Mouse (Mus musculus) kidney, adult 2 months (tissue): ENCODE data around the gene Jakmip3. TPM values are rescaled to one million over a fixed set of nuclear protein-coding genes. Genes with fewer than 3 reads are reported as not detected.
A peak's percentile ranks its signal among the peaks of the same experiment; 100 is the strongest.

Experiments used
- DNase-seq: peaks from one replicate; pipeline ENCODE4 v3.0.0; 2021
- H3K27ac ChIP-seq: fragments of 200-500 bp; 2 replicates; pipeline ENCODE4 v1.5.1; 2012; ENCODE audit warnings: low read depth, low read length, control low read depth, inconsistent platforms; ENCODE audit not compliant: insufficient read depth
- H3K27me3 ChIP-seq: fragments of 200-500 bp; replicated peaks from 2 replicates; pipeline ENCODE4 v1.6.1; 2012; ENCODE audit warnings: mild to moderate bottlenecking, moderate library complexity, low read length, inconsistent platforms; ENCODE audit not compliant: control insufficient read depth, insufficient read depth
- H3K36me3 ChIP-seq: fragments of 200-500 bp; 2 replicates; pipeline ENCODE4 v1.6.1; 2012; ENCODE audit warnings: mild to moderate bottlenecking, moderate library complexity, low read length, inconsistent platforms; ENCODE audit not compliant: control insufficient read depth, insufficient read depth
- H3K4me1 ChIP-seq: fragments of 200-500 bp; 2 replicates; pipeline ENCODE4 v1.6.1; 2011; ENCODE audit warnings: low read length; ENCODE audit not compliant: control insufficient read depth, insufficient read depth
- H3K4me3 ChIP-seq: fragments of 200-500 bp; 2 replicates; pipeline ENCODE4 v1.5.1; 2011; ENCODE audit warnings: mild to moderate bottlenecking, low read depth, low read length, control low read depth; ENCODE audit not compliant: insufficient read depth
- CTCF ChIP-seq: fragments of 200-500 bp; conservative IDR thresholded peaks from 2 replicates; pipeline ENCODE4 v1.5.1; 2011; ENCODE audit warnings: low read depth, mild to moderate bottlenecking, control low read depth, low read length, moderate library complexity, mixed read lengths; ENCODE audit not compliant: insufficient read depth, insufficient read length
- POLR2A ChIP-seq: fragments of 200-500 bp; IDR thresholded peaks from one replicate; pipeline ENCODE4 v1.6.1; 2011; ENCODE audit warnings: low read depth, low read length, control low read depth
- WGBS: fragments of 180-500 bp; shearing (Covaris S2); methylation state at CpG from one replicate; pipeline ENCODE4 v1.1.7; 2018; 5-methylcytosine and 5-hydroxymethylcytosine counted together
- polyA plus RNA-seq: library from polyadenylated mRNA; depleted of rRNA; stranded (reverse); fragments of >200 nt; gene quantifications from 2 replicates; pipeline ENCODE4 v1.2.3, GENCODE M21; 2012

Gene Jakmip3
- polyA plus RNA-seq, 1 experiment = 0.06 TPM

DNA sequence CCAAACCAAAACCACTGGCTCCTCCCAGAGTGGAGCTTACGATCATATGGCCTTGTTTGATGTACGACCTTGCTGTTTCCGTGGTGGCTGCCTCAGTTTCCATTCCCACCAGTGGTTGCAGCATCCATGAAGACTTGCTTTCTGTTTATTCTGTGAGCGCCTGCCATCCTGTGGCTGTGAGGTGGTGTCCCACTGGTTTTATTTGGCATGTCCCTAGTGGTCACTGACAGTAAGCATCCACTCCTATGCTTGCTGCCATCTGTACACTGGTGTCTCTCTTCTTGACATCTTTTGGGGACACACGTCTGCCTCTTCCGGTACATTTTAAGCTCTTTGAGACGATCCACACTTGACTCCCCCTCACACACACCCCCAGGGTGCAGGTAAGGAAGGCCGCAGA is 7.2 kb downstream of the Jakmip3 start:
- H3K4me1 ChIP-seq = no peaks in the 10 kb centered on the region
- TF ChIP-seq POLR2A = no peak
- no peak for TF ChIP-seq CTCF
- H3K36me3 ChIP-seq = no peaks in the 10 kb centered on the region
- whole genome bisulfite sequencing = 77% methylated on average over 8 of the region's 8 CpGs
- no peaks in the 10 kb centered on the region; the same call in 1 of the 2 replicates for H3K27me3 ChIP-seq
- H3K4me3 ChIP-seq = no peak overlapping the region
- no peak overlapping the region for H3K27ac ChIP-seq
- DNase-seq = no peak

DNA sequence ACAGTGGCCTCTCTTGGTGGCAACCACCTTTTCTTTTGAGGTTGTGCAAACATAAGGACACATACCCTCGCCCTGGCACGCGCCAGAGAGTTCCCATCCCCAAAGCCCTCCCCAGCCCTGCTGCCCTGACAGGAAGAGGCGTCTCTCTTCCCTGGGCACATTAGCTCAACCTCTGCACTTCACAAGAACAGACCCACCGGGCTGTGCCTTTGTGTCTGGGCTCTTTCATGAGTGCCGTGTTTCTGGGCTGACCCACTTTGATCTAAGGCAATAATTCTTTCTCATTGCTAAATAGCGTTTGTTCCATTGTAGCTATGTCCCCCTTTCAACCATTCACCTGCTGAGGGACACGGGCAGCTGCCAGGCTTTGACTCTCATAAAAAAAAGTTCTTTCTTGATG is 7.8 kb downstream of the Jakmip3 start:
- H3K4me1 ChIP-seq = no peaks in the 10 kb centered on the region
- H3K27ac ChIP-seq = no peak overlapping the region
- DNase-seq = no peak
- no peak overlapping the region for H3K4me3 ChIP-seq
- no peaks in the 10 kb centered on the region; the same call in 1 of the 2 replicates for H3K27me3 ChIP-seq
- TF ChIP-seq POLR2A (no peak), CTCF (no peak)
- H3K36me3 ChIP-seq = no peaks in the 10 kb centered on the region
- 13% methylated on average over 8 of the region's 8 CpGs for WGBS

- H3K36me3 ChIP-seq = no peaks in the 10 kb centered on the region
- H3K27me3 ChIP-seq = no peaks in the 10 kb centered on the region
- H3K27ac ChIP-seq = no peak overlapping the region
- WGBS = 78% methylated on average over 7 of the region's 7 CpGs
- DNase-seq = no peak
- TF ChIP-seq POLR2A = no peak
- no peak for TF ChIP-seq CTCF
- H3K4me1 ChIP-seq = no peaks in the 10 kb centered on the region
- no peak overlapping the region for H3K4me3 ChIP-seq
Observed at GRCm38 (mm10) chr7:138955787-138956186, 15.3 kb downstream of the Jakmip3 start.

- no peak overlapping the region for H3K4me3 ChIP-seq
- TF ChIP-seq CTCF (no peak), POLR2A (no peak)
- no peak overlapping the region for H3K27ac ChIP-seq
- no peaks in the 10 kb centered on the region for H3K27me3 ChIP-seq
- H3K4me1 ChIP-seq = no peaks in the 10 kb centered on the region
- no peak for DNase-seq
- 73% methylated on average over 6 of the region's 6 CpGs for WGBS
- no peaks in the 10 kb centered on the region for H3K36me3 ChIP-seq
Observed at GRCm38 (mm10) chr7:138957106-138957505, 16.6 kb downstream of the Jakmip3 start.

DNA sequence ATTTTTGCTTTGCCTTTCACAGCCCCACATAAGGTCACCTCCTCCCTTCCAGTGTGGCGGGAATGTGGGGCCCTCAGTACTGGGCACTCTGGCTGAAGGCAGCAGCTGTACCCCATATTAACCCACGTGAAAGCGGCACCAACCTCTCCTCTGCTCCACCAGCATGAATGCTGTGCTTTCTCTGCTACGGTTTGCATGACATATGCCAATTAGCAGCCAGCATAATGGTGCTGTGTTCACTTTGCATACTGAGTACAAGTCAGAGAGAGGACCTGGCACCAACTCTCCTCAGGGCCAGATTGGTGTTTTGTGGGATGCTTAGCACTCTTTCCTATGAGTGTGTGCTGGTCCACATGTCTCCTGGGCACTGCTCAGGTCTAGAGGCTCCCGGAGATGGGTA is 19.2 kb downstream of the Jakmip3 start:
- H3K27ac ChIP-seq = no peak overlapping the region
- no peaks in the 10 kb centered on the region for H3K4me1 ChIP-seq
- TF ChIP-seq CTCF (no peak), POLR2A (no peak)
- 78% methylated on average over 5 of the region's 5 CpGs for WGBS
- no peaks in the 10 kb centered on the region for H3K36me3 ChIP-seq
- H3K27me3 ChIP-seq = no peaks in the 10 kb centered on the region
- DNase-seq = no peak
- H3K4me3 ChIP-seq = no peak overlapping the region

GRCm38 (mm10) chr7:138963756-138964155 is 23.2 kb downstream of the Jakmip3 start:
- no peaks in the 10 kb centered on the region for H3K4me1 ChIP-seq
- 65% methylated on average over 5 of the region's 5 CpGs for WGBS
- TF ChIP-seq POLR2A (no peak), CTCF (no peak)
- no peaks in the 10 kb centered on the region for H3K27me3 ChIP-seq
- DNase-seq = peak; percentile 80
- no peak overlapping the region for H3K27ac ChIP-seq
- no peak overlapping the region for H3K4me3 ChIP-seq
- H3K36me3 ChIP-seq = no peaks in the 10 kb centered on the region

GRCm38 (mm10) chr7:138968010-138968620 is 27.6 kb downstream of the Jakmip3 start:
- DNase-seq = no peak
- Histone ChIP-seq H3K4me3 (no peak overlapping the region), H3K27me3 (no peaks in the 10 kb centered on the region), H3K4me1 (no peaks in the 10 kb centered on the region), H3K36me3 (no peaks in the 10 kb centered on the region), H3K27ac (no peak overlapping the region)
- TF ChIP-seq POLR2A (no peak), CTCF (no peak)
- 59% methylated on average over 13 of the region's 13 CpGs for WGBS
